Mouse (Mus musculus): ENCODE results near the gene Nr2f2. TPM values are rescaled to one million over a fixed set of nuclear protein-coding genes. Genes with fewer than 3 reads are reported as not detected.

Gene Nr2f2
- polyA plus RNA-seq (2015; fragmentation: Nextera tagmentation; extraction: Ambion mirVana): 230 and 240 TPM in 2 replicates

DNA sequence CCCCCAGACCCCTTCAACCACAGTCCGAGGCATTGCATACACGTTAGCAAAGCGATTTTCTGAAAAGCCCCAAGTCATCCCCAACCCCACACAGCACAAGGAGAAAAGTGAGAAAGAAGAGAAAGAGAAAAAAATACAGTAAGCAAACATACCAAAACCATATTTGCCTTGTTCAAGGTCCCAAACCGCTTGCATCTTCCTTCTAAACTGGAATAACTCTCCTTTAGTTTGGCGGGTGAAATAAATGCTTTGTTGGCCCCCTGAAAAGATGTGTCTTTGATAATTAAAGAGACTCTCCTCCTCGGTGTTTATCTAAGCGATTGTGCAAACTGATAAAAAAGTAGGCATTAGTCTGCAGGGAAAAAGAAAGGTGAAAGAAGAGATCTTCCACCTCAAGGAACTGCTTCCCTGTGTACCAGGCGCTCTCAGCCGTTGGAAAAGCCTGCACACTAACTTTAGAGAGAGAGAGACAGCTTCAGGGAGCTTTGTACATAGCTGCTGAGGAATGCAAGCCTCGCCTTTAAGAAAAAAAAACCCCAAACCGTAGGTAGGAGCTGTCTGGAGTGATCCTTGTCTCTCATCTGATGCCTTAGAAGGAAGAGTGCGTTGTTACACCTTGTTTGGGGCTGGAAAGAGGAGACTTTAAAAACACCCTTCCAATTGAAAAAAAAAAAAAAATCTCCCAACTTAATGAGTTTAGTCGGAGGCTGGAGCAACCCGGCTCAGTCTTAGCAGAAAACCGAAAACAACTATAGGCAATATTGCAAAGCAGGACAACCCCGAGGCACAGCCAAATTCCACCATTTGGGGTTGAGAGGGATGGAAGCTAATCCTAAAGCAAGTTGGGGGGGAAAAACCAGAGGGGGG lies at the start of gene Nr2f2:
Gene Nr2f2, minus strand, starts transcription at position 795 of the 867 bp plus-strand sequence.
- no peak for ATAC-seq (replicated peaks; ENCODE audit: low FRiP score)
- H3K4me3 ChIP-seq (replicated peaks): peak within 1 kb of the TSS; percentile 74
- H3K27ac ChIP-seq: peak within 1 kb of the TSS; percentile 99
- H3K27me3 ChIP-seq: no peaks in the 10 kb centered on the region
- WGBS: 2% methylated on average over 16 of the region's 16 CpGs
- H3K4me2 ChIP-seq: peak within 1 kb of the TSS; percentile 75
- H3K36me3 ChIP-seq: no peaks in the 10 kb centered on the region
- H3K9ac ChIP-seq: peak within 1 kb of the TSS; percentile 96
- H3K4me1 ChIP-seq: peaks cover 38% of the 10 kb centered on the region
- no peaks in the 10 kb centered on the region for H3K9me3 ChIP-seq (replicated peaks)

DNA sequence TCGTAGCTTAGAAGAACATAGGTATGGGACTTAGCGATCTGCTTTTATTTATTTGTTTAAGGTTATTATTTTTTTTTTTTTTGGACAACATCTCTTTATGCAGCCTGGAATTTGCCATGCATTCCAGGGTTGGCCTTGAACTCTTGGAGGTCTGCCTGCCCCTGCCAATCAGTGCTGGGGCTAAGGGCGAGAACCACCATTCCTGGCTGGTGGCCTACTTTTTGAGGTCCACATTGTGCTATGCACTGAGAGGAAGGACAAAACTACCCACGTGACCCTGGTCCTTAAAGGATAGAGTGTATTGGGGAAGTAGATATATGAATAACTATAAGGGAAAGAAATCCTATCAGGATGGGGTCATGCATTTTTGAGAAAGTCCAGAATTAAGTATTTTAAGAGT lies 47.9 kb upstream of the Nr2f2 start:
- H3K27me3 ChIP-seq: no peaks in the 10 kb centered on the region
- H3K4me2 ChIP-seq: no peak overlapping the region
- no peak overlapping the region for H3K9ac ChIP-seq
- H3K36me3 ChIP-seq: peaks cover 67% of the 10 kb centered on the region
- H3K4me1 ChIP-seq: 0 out of 2 replicates have a peak, but pooled peaks cover 3% of the 10 kb centered on the region
- ATAC-seq (replicated peaks; ENCODE audit: low FRiP score): no peak
- no peak overlapping the region for H3K4me3 ChIP-seq (replicated peaks)
- 87% methylated on average over 4 of the region's 4 CpGs for WGBS
- H3K9me3 ChIP-seq (replicated peaks): no peaks in the 10 kb centered on the region
- H3K27ac ChIP-seq: no peak overlapping the region

DNA sequence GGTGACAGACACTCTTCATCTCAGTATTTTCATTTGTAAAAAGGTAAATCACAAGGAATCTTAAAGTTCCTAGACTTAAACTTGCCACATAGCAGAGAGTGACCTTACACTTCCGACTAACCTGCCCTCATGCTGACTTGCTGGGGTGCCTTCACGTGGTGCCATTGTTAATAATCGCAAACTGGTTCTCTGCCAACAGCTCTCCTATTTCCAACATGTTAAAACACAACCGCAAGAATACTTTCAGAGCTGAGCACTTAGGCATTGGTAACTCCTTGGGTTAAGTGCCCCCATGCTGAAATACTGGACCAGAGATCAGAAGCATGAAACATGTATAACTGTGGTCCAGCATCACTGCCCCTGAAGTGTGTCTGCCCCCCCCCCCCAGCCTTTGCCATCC lies 47.1 kb upstream of the Nr2f2 start:
- no peak overlapping the region for H3K27ac ChIP-seq
- H3K9ac ChIP-seq: no peak overlapping the region
- no peak for ATAC-seq (replicated peaks; ENCODE audit: low FRiP score)
- no peak overlapping the region for H3K4me2 ChIP-seq
- H3K36me3 ChIP-seq: peaks cover 67% of the 10 kb centered on the region
- no peaks in the 10 kb centered on the region for H3K9me3 ChIP-seq (replicated peaks)
- no peaks in the 10 kb centered on the region for H3K27me3 ChIP-seq
- H3K4me1 ChIP-seq: 0 out of 2 replicates have a peak, but pooled peaks cover 5% of the 10 kb centered on the region
- 70% methylated on average over 4 of the region's 4 CpGs for WGBS
- no peak overlapping the region for H3K4me3 ChIP-seq (replicated peaks)

DNA sequence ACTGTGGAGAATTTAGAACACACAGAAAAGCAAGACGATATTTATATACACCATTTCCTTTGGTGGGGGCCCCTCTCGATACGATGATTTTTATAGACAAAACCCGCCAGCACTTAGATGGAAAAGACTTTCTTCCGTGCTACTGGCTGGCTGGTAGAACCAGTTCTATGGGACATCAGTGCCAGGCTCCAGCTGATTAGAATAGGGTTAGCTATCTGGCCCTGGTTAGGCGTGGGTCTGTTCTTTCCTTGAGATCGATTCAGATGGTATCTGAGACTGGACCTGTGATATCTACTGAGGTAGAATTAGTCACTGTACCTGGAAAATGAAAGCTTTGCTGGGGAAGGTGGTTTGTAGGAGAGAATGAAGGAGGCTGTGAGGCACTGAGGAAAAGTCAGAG lies 46.4 kb upstream of the Nr2f2 start:
- Histone ChIP-seq H3K9me3 (replicated peaks) (no peaks in the 10 kb centered on the region), H3K27me3 (no peaks in the 10 kb centered on the region), H3K4me3 (replicated peaks) (no peak overlapping the region), H3K36me3 (peaks cover 67% of the 10 kb centered on the region), H3K27ac (0 out of 2 replicates have a peak overlapping the region, but pooled peaks have one; percentile 27), H3K4me1 (peaks cover 9% of the 10 kb centered on the region), H3K9ac (no peak overlapping the region), H3K4me2 (no peak overlapping the region)
- WGBS: 83% methylated on average over 7 of the region's 7 CpGs
- no peak for ATAC-seq (replicated peaks; ENCODE audit: low FRiP score)

DNA sequence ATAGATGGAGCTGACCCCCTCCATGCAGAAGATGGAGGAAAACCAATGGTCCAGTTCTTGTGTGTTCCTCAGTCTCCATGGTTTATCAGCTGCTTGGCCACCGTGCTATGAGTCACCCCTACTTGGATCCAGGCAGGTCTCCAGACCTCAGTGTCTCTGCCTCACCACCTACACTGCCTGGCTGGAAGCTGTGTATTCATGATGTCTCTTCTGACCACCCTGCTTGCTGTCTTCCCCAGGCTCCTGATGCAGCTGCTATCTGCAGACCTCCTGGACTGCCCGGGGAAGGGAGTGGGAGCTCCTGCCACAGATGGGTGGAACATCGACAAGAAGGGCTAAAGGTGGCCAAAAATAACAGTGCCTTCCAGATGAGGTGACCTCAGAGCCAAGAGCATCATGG lies 43.8 kb upstream of the Nr2f2 start:
- 54% methylated on average over 3 of the region's 3 CpGs for WGBS
- H3K36me3 ChIP-seq: peaks cover 83% of the 10 kb centered on the region
- H3K4me2 ChIP-seq: no peak overlapping the region
- H3K27ac ChIP-seq: no peak overlapping the region
- no peaks in the 10 kb centered on the region for H3K9me3 ChIP-seq (replicated peaks)
- H3K27me3 ChIP-seq: no peaks in the 10 kb centered on the region
- ATAC-seq (replicated peaks; ENCODE audit: low FRiP score): no peak
- no peak overlapping the region for H3K9ac ChIP-seq
- no peak overlapping the region for H3K4me3 ChIP-seq (replicated peaks)
- peaks cover 29% of the 10 kb centered on the region for H3K4me1 ChIP-seq

DNA sequence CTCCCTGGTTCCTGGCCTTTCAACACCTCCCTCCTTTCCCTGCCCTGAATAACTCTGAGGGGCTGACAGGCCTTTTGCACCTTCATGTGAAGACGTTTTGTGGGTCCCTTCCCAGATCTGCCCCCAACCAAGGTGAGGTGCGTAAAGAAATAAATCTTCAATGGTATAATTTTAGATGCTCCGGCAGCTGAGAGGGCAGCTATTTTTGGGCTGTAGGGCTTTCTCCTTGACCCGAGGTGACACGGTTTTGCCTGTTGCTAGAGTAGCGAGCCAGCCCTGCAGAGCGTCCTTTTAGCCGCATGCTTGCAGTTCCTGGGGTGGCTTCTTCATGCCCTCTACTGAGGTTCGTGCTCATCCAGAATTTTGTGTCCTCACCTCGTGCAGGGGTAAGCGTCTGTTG lies 43.4 kb upstream of the Nr2f2 start:
- no peaks in the 10 kb centered on the region for H3K27me3 ChIP-seq
- H3K4me3 ChIP-seq (replicated peaks): no peak overlapping the region
- no peak overlapping the region for H3K9ac ChIP-seq
- H3K27ac ChIP-seq: no peak overlapping the region
- peaks cover 81% of the 10 kb centered on the region for H3K36me3 ChIP-seq
- 65% methylated on average over 11 of the region's 11 CpGs for WGBS
- no peaks in the 10 kb centered on the region for H3K9me3 ChIP-seq (replicated peaks)
- peaks cover 29% of the 10 kb centered on the region for H3K4me1 ChIP-seq
- ATAC-seq (replicated peaks; ENCODE audit: low FRiP score): no peak
- no peak overlapping the region for H3K4me2 ChIP-seq

DNA sequence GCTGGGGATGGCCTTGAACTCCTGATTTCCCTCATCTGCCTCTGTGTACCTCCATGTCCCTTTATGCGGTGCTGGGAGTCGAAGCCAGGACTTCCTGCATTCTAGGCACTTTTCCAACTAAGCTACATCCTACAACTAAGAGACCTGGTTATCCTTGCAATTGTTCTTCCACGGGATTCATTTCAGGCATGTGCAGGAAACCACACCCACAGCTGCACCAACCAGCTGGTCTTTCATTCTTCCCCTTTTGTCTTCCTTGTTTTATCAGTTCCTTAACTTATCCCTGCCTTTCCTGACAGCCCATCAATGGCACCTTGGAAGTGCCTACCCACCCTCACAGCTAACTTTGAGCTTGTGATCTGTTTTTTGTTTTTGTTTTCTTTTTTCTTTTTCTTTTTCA lies 42.3 kb upstream of the Nr2f2 start:
- whole genome bisulfite sequencing: 79% methylated on average over 3 of the region's 3 CpGs
- Histone ChIP-seq H3K27ac (no peak overlapping the region), H3K4me3 (replicated peaks) (no peak overlapping the region), H3K4me2 (no peak overlapping the region), H3K4me1 (peaks cover 32% of the 10 kb centered on the region), H3K9me3 (replicated peaks) (no peaks in the 10 kb centered on the region), H3K27me3 (no peaks in the 10 kb centered on the region), H3K9ac (no peak overlapping the region), H3K36me3 (peaks cover 87% of the 10 kb centered on the region)
- no peak for ATAC-seq (replicated peaks; ENCODE audit: low FRiP score)

DNA sequence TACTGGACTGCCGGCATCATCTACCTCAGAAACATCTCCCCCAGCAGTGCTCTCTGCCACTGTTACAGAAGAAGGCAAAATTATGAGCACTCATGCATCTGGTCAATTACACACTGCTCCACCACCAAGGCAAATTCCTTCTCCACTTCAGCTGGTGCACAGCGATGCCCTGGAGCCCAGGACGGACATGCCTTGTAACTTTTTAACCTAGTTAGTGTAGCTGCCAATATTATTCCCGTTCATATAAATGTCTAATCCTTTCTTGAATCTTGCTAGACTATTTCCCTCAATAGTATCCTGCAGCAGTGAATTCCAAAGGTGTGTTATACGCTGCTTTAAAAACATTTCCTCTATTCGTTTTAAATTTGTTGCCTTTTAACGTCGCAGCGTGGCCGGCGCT lies 40.6 kb upstream of the Nr2f2 start:
- Histone ChIP-seq H3K27ac (peak overlapping the region; percentile 73), H3K9me3 (replicated peaks) (no peaks in the 10 kb centered on the region), H3K4me2 (no peak overlapping the region), H3K36me3 (peaks cover 83% of the 10 kb centered on the region), H3K27me3 (no peaks in the 10 kb centered on the region), H3K9ac (no peak overlapping the region), H3K4me3 (replicated peaks) (no peak overlapping the region), H3K4me1 (peaks cover 29% of the 10 kb centered on the region)
- 54% methylated on average over 11 of the region's 11 CpGs for WGBS
- ATAC-seq (replicated peaks; ENCODE audit: low FRiP score): peak; percentile 54; the same call in 1 of the 2 replicates

DNA sequence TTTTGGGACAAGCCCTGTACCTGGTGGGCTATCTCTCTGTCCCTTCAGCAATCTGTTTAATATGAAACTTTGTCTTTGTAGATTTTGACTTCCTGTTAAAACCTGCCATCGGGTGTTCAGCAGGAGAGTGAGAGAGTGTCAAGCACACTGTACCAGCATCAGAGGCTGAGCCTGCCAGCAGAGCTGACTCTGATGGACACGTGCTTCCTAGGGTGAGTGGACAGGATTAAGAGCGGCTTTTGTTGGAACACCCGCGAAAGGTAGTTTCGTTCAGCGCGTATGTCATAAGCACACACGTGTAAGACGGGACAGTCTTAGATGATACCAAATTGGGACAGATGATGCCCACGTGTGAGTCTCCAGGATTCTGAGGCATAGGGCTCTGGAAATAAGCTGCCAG lies 40.0 kb upstream of the Nr2f2 start:
- Histone ChIP-seq H3K27ac (peak overlapping the region; percentile 73), H3K9me3 (replicated peaks) (no peaks in the 10 kb centered on the region), H3K36me3 (peaks cover 84% of the 10 kb centered on the region), H3K27me3 (no peaks in the 10 kb centered on the region), H3K4me2 (no peak overlapping the region), H3K4me3 (replicated peaks) (no peak overlapping the region), H3K9ac (no peak overlapping the region), H3K4me1 (peaks cover 29% of the 10 kb centered on the region)
- no peak for ATAC-seq (replicated peaks; ENCODE audit: low FRiP score)
- WGBS: 86% methylated on average over 11 of the region's 11 CpGs

DNA sequence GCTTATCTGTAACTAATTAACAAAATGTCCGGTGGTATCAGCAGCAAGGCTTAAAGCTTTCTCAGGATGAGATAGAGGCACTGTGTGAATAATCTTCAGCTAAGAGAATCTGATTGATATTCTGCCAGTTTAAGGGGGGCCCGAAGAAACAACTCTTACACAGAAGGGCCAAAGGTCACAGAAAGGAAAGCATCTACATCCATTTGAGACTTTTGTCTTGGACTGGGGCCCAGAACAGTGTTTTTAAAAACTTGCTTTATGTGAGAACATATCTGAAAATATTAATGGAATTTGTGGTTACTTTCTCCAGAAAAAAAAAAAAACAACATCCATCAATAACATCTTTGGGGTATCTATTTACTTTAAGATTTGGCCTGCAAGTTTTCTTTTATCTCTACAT lies 38.9 kb upstream of the Nr2f2 start:
- H3K27ac ChIP-seq: no peak overlapping the region
- no peak overlapping the region for H3K4me2 ChIP-seq
- peaks cover 86% of the 10 kb centered on the region for H3K36me3 ChIP-seq
- H3K4me3 ChIP-seq (replicated peaks): no peak overlapping the region
- H3K9ac ChIP-seq: no peak overlapping the region
- no peaks in the 10 kb centered on the region for H3K27me3 ChIP-seq
- H3K9me3 ChIP-seq (replicated peaks): no peaks in the 10 kb centered on the region
- peaks cover 29% of the 10 kb centered on the region for H3K4me1 ChIP-seq
- 46% methylated on average over 2 of the region's 2 CpGs for whole genome bisulfite sequencing
- no peak for ATAC-seq (replicated peaks; ENCODE audit: low FRiP score)

DNA sequence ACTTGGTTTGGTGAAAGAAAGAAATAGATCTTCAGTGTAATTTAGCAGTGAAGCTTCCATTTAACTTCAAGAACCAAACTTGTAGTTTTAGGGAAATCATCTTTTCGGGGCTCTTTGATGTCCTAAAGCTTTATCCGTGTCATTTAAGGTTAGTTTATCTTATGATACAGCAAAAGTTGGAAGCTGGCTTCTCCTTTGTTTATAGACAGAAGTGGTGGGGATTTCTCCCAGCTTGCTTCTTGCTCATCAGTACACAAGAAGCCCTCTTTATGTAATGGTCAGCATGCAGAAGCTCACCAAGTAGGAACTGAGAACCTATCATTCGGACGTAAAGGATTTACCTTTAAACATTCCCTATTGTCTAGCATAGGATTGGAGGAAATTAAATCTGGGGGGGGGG lies 16.3 kb upstream of the Nr2f2 start:
- Histone ChIP-seq H3K4me1 (no peaks in the 10 kb centered on the region), H3K27ac (no peak overlapping the region), H3K9me3 (replicated peaks) (no peaks in the 10 kb centered on the region), H3K4me2 (no peak overlapping the region), H3K4me3 (replicated peaks) (no peak overlapping the region), H3K9ac (no peak overlapping the region), H3K36me3 (peaks cover 34% of the 10 kb centered on the region), H3K27me3 (no peaks in the 10 kb centered on the region)
- 88% methylated on average over 4 of the region's 4 CpGs for WGBS
- ATAC-seq (replicated peaks; ENCODE audit: low FRiP score): no peak

DNA sequence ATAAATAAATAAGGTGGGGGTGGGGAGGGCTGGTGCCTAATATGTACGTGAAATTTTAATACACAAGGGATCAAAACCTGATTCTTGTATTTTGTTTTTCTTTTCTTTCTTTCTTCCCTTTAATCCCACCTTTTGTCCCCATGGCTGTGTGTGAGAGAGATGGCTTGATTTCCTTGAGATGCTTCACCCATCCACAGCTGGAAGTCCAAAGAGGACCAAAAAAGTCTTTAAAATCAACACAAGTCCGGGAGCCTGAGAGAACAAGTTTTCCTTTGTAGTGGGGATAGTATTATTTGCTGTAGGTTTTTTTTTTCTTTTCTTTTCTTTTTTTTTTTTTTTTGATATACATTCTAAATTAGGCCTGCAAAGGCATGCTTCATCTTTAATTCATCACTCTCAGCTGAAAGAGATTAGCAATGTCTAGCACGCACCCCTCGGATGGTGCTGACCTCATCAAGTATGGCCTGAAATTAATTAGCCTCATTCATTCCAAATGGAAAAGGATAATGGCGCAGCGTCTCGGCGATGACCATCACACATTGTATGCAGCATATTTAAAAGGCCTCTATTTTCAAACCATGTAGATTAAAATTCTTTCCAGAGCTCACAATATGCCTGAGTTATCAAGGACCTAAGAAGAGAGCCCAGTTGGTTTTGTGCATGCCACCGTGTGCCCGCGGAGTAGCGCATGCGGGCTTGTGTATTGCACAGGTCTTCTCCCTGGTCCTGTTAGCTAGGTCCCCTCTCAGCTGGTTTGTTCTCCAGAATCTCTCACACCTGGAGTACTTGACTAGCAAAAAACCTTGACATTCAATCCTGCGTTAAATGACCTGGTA lies 15.1 kb upstream of the Nr2f2 start:
- Histone ChIP-seq H3K4me1 (no peaks in the 10 kb centered on the region), H3K4me2 (no peak overlapping the region), H3K4me3 (replicated peaks) (no peak overlapping the region), H3K27me3 (no peaks in the 10 kb centered on the region), H3K9ac (no peak overlapping the region), H3K36me3 (peaks cover 27% of the 10 kb centered on the region), H3K27ac (no peak overlapping the region), H3K9me3 (replicated peaks) (no peaks in the 10 kb centered on the region)
- WGBS: 92% methylated on average over 14 of the region's 14 CpGs
- ATAC-seq (replicated peaks; ENCODE audit: low FRiP score): no peak

Measured in kidney, embryonic 15.5 days (tissue).